17 mouse cellular contexts compared by ENCODE assay signal in the genomic region with DNA sequence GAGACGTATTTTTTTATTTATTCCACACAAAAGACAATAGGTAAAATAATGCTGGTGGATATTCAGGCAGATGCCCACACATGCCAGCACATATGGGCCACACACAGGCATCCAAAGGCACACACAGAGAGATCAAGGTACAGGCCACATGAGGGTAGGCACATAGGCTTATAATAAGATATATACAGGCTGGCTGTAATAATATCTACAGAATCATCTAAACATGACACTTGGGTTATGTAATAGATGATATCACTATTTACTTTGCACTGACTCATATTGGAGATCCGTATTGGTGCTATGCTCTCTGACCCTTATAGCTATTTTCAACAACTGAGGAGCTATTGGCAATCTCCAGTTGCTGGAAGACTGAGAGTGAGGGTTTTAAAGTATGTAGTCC.
"Had no signal": no experiment of that assay in that cellular context is flagged by ENCODE, and none has a peak within 500 bp of the region (broad histone marks: within the 10 kb centered on the region; RNA-seq: fewer than 3 reads in every experiment).

No protein-coding gene starts in this region.

- H3K27me3 ChIP-seq: lung, embryonic 15.5 days; megakaryocyte, embryonic 14.5 days; midbrain, embryonic 13.5 days; midbrain, embryonic 15.5 days; neural tube, embryonic 12.5 days; stomach, embryonic 15.5 days had no signal

- DNase-seq: lung, adult 2 months; lung, postnatal 14 days; lung, postnatal 36 days; right cerebral cortex, postnatal 14 days; thymus, adult 2 months; thymus, postnatal 25 days; thymus, postnatal 4 days had no signal

- ATAC-seq: lung, postnatal 0 days; midbrain, embryonic 13.5 days; midbrain, embryonic 15.5 days had no signal

- H3K4me2 ChIP-seq: lung, embryonic 15.5 days; midbrain, embryonic 11.5 days; midbrain, embryonic 13.5 days; midbrain, embryonic 15.5 days; neural tube, embryonic 12.5 days; stomach, embryonic 15.5 days had no signal

- H3K4me1 ChIP-seq: lung, embryonic 15.5 days; megakaryocyte, embryonic 14.5 days; midbrain, embryonic 13.5 days; midbrain, embryonic 15.5 days; neural tube, embryonic 12.5 days; stomach, embryonic 15.5 days had no signal

- H3K27ac ChIP-seq: lung, embryonic 15.5 days; macrophage; midbrain, embryonic 13.5 days; midbrain, embryonic 15.5 days; neural tube, embryonic 12.5 days; stomach, embryonic 15.5 days; stomach, postnatal 0 days had no signal

- H3K36me3 ChIP-seq: lung, embryonic 15.5 days; midbrain, embryonic 13.5 days; midbrain, embryonic 15.5 days; neural tube, embryonic 12.5 days; stomach, embryonic 15.5 days had no signal

- H3K9ac ChIP-seq: lung, embryonic 15.5 days; midbrain, embryonic 13.5 days; midbrain, embryonic 15.5 days; neural tube, embryonic 12.5 days; stomach, embryonic 15.5 days had no signal

- H3K4me3 ChIP-seq: lung, embryonic 15.5 days; megakaryocyte, embryonic 14.5 days; midbrain, embryonic 13.5 days; midbrain, embryonic 15.5 days; neural tube, embryonic 12.5 days; stomach, embryonic 15.5 days had no signal

- H3K9me3 ChIP-seq: lung, embryonic 15.5 days; megakaryocyte, embryonic 14.5 days; midbrain, embryonic 13.5 days; midbrain, embryonic 15.5 days; neural tube, embryonic 12.5 days; stomach, embryonic 15.5 days had no signal
